ENCODE assay signal across 34 mouse cellular contexts in genomic region chr17:57801180-57801579, GRCm38 (mm10). TPM values are rescaled to one million over a fixed set of nuclear protein-coding genes. Genes with fewer than 3 reads are reported as not detected.
DNase-seq lines count a peak whose midpoint lies in the region.
"Had no signal": no experiment of that assay in that cellular context is flagged by ENCODE, and none has a peak within 500 bp of the region (broad histone marks: within the 10 kb centered on the region; RNA-seq: fewer than 3 reads in every experiment).

No protein-coding gene starts in this region.

- peak; percentile 17 to 46 for DNase-seq in frontal cortex, adult 2 months (ENCODE audit: extremely low spot score in 1 of 2, low spot score in 1 of 2)
- no peak for DNase-seq in frontal cortex, postnatal 14 days (ENCODE audit: low spot score in 2 of 2)
- DNase-seq in right cerebral cortex, adult 18-20 months: peak; percentile 9
- no peak for DNase-seq in right cerebral cortex, postnatal 14 days
- DNase-seq in brain, adult 2 months (ENCODE audit: low read depth, low spot score): peak; percentile 57
- no peak for DNase-seq in cerebellum, adult 18-20 months
- DNase-seq: adrenal gland, postnatal 10 days; adrenal gland, postnatal 36 days; cerebellum, adult 11 months; cerebellum, adult 8-10 months; cerebellum, postnatal 10 days; cerebellum, postnatal 36 days; embryo, embryonic 11 days; gastrocnemius, postnatal 25 days; heart, adult 2 months; heart, postnatal 14 days; heart, postnatal 4 days had no signal

RNA-seq across cellular contexts. Expression of gene Cntnap5c, which starts 31.8 kb away (rescaled TPM):
- polyA plus RNA-seq in frontal cortex, adult 2 months (2012; rRNA removed): 1.9 and 3.1 TPM in 2 replicates
- polyA plus RNA-seq: embryonic facial prominence, embryonic 10.5 days; embryonic facial prominence, embryonic 13.5 days; erythroblast, embryonic 14.5 days; G1E; gonadal fat pad, adult 2 months; heart, adult 2 months; heart, embryonic 10.5 days; heart, embryonic 13.5 days; heart, embryonic 16.5 days; hindbrain, embryonic 11.5 days; inflammation-experienced regulatory T-cells, adult 6 months; intestine, embryonic 16.5 days had no signal

RNA-seq across cellular contexts. Expression of gene Gm21834, which starts 59.2 kb away (rescaled TPM):
- polyA plus RNA-seq in frontal cortex, adult 2 months (2012; rRNA removed): not detected in 2 replicates
- polyA plus RNA-seq: cortical plate, adult 2 months; embryonic facial prominence, embryonic 10.5 days; embryonic facial prominence, embryonic 13.5 days; erythroblast, embryonic 14.5 days; forebrain, embryonic 12.5 days; forebrain, embryonic 15.5 days; G1E; gonadal fat pad, adult 2 months; heart, adult 2 months; heart, embryonic 10.5 days; heart, embryonic 13.5 days; heart, embryonic 16.5 days; hindbrain, embryonic 11.5 days; hindbrain, embryonic 14.5 days; hindbrain, postnatal 0 days; inflammation-experienced regulatory T-cells, adult 6 months; intestine, embryonic 16.5 days; Patski had no signal

Comparison
In these comparisons a context has a peak if more than half of its experiments do, and no peak if none do; other contexts are left out.
1. DNase-seq: peak in frontal cortex, adult 2 months (2 of 2), right cerebral cortex, adult 18-20 months (single experiment) and brain, adult 2 months (single experiment); none in frontal cortex, postnatal 14 days (0 of 2), right cerebral cortex, postnatal 14 days (single experiment) and cerebellum, adult 18-20 months (0 of 2).